Mouse (Mus musculus) ES-CJ7 (cell line): ENCODE measurements at regions not wholly inside any gene's neighbourhood (a gene's known extent, or its start where the extent isn't known, plus 50 kb on each side); places are given as distances from the start of the nearest gene placed in this dataset.

ENCODE experiments used
- DNase-seq: peaks from one replicate; pipeline ENCODE4 v3.0.0; 2011; ENCODE audit warnings: low read depth, low spot score

- no peak for DNase-seq
Observed at GRCm38 (mm10) chr1:26573798-26574450, 113.3 kb downstream of the 4931408C20Rik start.

GRCm38 (mm10) chr1:26559505-26559904 lies 127.8 kb downstream of the 4931408C20Rik start:
- DNase-seq, result no peak

GRCm38 (mm10) chr1:26524537-26524936 lies 162.7 kb downstream of the 4931408C20Rik start:
- peak; percentile 57 for DNase-seq

GRCm38 (mm10) chr1:26511368-26511767 lies 175.9 kb downstream of the 4931408C20Rik start:
- DNase-seq, result no peak
